Mouse (Mus musculus) ES-Bruce4 (cell line): ENCODE data around the gene Cnot2. TPM values are rescaled to one million over a fixed set of nuclear protein-coding genes. Genes with fewer than 3 reads are reported as not detected.
A peak's percentile ranks its signal among the peaks of the same experiment; 100 is the strongest.

Experiments
- H3K27ac ChIP-seq: 2 replicates; pipeline ENCODE4 v1.5.1; 2012; ENCODE audit warnings: low read length, inconsistent platforms; ENCODE audit not compliant: insufficient read depth
- H3K27me3 ChIP-seq: 2 replicates; pipeline ENCODE4 v1.6.1; 2012; ENCODE audit warnings: mild to moderate bottlenecking, low read length, inconsistent platforms; ENCODE audit not compliant: control insufficient read depth, poor library complexity, insufficient read depth, severe bottlenecking
- H3K36me3 ChIP-seq: 2 replicates; pipeline ENCODE4 v1.6.1; 2012; ENCODE audit warnings: inconsistent platforms, mild to moderate bottlenecking, low read length, moderate library complexity; ENCODE audit not compliant: control insufficient read depth, poor library complexity, insufficient read depth, severe bottlenecking
- H3K4me1 ChIP-seq: one replicate; pipeline ENCODE4 v1.8.1; 2011; ENCODE audit warnings: low read length; ENCODE audit not compliant: control insufficient read depth, insufficient read depth
- H3K4me3 ChIP-seq: 2 replicates; pipeline ENCODE4 v1.5.1; 2011; ENCODE audit warnings: low read depth, mild to moderate bottlenecking, low read length
- H3K9ac ChIP-seq: 2 replicates; pipeline ENCODE4 v1.6.1; 2012; ENCODE audit warnings: low read depth, mild to moderate bottlenecking, inconsistent platforms; ENCODE audit not compliant: poor library complexity, severe bottlenecking
- H3K9me3 ChIP-seq: replicated peaks from 2 replicates; pipeline ENCODE4 v1.6.1; 2012; ENCODE audit warnings: mild to moderate bottlenecking, low read length, inconsistent platforms; ENCODE audit not compliant: control insufficient read depth, poor library complexity, insufficient read depth, severe bottlenecking
- CTCF ChIP-seq: IDR thresholded peaks from one replicate; pipeline ENCODE4 v1.8.1; 2011; ENCODE audit warnings: low read depth, low read length
- EP300 ChIP-seq: IDR thresholded peaks from 2 replicates; pipeline ENCODE4 v1.6.1; 2011; ENCODE audit warnings: low read depth, low read length; ENCODE audit not compliant: insufficient read depth
- POLR2A ChIP-seq: IDR thresholded peaks from one replicate; pipeline ENCODE4 v1.8.1; 2011; ENCODE audit warnings: low read length; ENCODE audit not compliant: insufficient read depth
- polyA plus RNA-seq: library from polyadenylated mRNA; stranded (reverse); fragments of >200 nt; gene quantifications from 2 replicates; pipeline ENCODE4 v1.2.4, GENCODE M21; 2011; ENCODE audit warnings: low read depth; ENCODE audit not compliant: missing spikeins, insufficient read depth, insufficient read length

Gene Cnot2
- polyA plus RNA-seq, 1 experiment: 126 TPM

DNA sequence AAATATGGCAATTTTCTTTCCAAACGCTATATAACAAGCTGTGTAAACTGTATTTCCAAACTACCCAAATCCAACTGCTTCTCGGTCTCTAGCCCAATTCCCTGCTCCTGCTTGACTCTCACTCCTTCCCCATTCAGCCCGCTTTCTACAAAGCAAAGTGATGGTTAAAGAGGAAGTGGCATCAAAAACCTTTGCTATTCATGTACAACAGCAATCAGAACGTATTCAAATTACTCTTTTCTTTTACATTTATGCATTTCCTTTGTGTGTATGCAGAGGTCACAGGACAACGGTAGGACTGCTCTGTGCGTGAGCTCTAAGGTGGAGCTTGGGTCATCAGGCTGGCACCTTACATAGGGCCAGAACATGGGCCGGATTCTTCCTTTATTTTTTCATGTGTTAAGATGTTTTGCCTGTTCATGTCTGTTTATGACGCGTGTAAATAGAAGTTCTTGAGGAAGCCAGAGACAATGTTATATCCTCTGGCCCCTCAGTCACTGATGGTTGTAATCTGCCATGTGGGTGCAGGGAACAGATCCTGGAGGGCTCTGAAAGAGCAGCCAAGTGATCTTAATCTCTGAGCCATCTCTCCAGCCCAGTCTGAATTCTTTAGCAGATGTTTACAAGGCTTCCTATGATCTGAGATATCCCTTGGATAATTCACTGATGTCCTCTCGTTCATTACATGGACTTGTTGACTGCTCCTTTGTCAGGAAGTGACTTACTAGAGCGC is 68.6 kb downstream of the Cnot2 start:
- H3K9ac ChIP-seq: no peak overlapping the region
- H3K4me1 ChIP-seq: peaks cover 3% of the 10 kb centered on the region
- no peaks in the 10 kb centered on the region for H3K36me3 ChIP-seq
- H3K27me3 ChIP-seq: no peaks in the 10 kb centered on the region
- H3K9me3 ChIP-seq: no peaks in the 10 kb centered on the region
- no peak overlapping the region for H3K4me3 ChIP-seq
- peak overlapping the region; percentile 7; the same call in 1 of the 2 replicates for H3K27ac ChIP-seq
- no peak for TF ChIP-seq EP300
- TF ChIP-seq POLR2A: no peak
- TF ChIP-seq CTCF: no peak

DNA sequence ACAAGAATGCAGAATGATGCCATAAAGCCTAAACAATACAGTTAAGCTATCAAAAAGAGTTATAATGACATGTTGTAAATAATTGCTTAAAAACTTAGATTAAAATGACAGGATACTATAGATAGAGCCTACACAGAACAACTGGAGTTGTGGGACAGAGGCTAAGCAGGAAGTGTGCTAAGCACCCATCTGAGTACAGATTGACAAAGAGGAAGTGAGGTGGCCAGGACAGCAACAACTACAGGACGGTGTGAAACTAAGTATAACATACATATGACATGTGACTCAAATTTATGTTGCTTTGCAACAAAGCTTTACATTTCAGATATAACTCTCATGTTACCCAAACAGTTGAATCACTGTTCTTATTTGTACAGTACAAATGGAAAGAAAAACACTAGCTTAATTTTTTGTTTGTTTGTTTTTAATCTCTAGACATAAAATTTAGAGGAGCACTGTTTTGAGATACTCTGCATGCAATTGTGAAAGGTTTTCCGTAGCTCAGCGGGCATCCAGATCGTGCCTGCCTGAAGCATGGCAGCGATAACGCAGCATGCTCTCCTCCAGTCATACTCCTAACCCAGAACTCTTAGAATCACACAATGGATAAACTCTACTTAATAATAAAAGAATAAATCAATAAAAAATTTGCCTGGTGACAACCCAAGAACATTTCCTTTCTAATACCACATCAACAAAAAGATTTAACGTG is 75.9 kb downstream of the Cnot2 start:
- H3K4me1 ChIP-seq: no peaks in the 10 kb centered on the region
- no peak overlapping the region for H3K9ac ChIP-seq
- no peak overlapping the region for H3K27ac ChIP-seq
- H3K4me3 ChIP-seq: no peak overlapping the region
- no peaks in the 10 kb centered on the region for H3K27me3 ChIP-seq
- no peak for TF ChIP-seq EP300
- TF ChIP-seq POLR2A: no peak
- TF ChIP-seq CTCF: no peak
- H3K9me3 ChIP-seq: no peaks in the 10 kb centered on the region
- H3K36me3 ChIP-seq: no peaks in the 10 kb centered on the region

DNA sequence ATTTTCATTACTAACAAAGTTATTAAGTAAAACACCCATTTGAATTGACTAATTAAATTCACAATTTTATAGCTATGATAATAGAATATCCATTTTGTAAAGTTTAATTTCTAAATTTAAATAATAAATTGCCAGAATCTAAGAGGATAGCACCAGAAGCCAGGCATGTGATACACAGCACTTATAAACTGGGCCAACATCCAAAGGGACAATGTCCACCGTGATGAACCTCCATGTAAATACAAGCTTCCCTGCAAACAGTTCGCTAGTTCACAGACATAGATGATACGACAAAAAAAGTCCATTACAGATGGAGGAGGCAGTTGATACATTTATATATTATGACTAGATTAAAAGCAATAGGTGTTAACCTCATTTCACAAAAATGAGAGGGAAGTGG is 88.5 kb downstream of the Cnot2 start:
- Histone ChIP-seq H3K9me3 (no peaks in the 10 kb centered on the region), H3K27ac (no peak overlapping the region), H3K4me3 (no peak overlapping the region), H3K4me1 (no peaks in the 10 kb centered on the region), H3K36me3 (peaks cover 17% of the 10 kb centered on the region), H3K27me3 (no peaks in the 10 kb centered on the region), H3K9ac (no peak overlapping the region)
- TF ChIP-seq EP300: no peak
- TF ChIP-seq CTCF: no peak
- TF ChIP-seq POLR2A: no peak

DNA sequence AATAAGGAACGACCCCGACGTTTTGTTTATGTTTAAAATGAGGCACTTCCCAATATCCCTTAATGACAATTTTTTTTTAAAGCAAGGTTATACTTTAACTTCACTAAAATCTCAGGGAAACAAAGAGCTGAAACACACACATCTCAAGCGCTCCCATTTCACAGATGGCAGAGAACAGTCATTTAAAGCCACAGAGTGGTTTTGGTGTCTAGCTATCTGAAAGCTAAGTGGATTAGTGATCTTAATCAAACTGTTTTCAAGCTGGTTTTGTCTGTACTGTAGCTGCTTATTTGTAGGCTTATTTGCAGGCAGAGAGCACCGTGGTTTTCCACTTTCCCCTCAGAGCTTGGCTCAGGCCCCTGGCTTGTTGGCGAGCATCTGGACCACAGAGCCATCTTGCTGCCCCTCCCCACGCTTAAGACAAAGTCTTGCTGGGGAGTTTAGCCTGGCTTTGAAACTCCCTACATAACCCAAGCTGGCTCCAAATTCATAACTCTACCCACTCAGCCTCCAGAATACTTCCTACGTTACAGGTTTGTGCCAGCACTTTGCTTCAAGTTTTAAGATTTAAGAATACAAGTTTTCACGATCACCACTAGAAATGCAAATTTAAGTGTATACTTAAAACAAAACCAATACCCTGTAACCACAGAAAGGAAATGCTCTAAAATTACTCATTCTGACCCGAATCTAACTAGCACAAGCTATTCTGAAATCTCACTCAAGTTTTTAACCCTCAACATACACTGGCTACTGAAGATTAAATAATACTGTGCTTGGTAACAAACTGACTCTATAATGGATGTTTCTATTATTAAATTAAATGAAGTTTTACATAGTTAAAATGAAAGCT is 94.2 kb downstream of the Cnot2 start:
- Histone ChIP-seq H3K9ac (no peak overlapping the region), H3K27ac (no peak overlapping the region), H3K4me3 (no peak overlapping the region), H3K9me3 (no peaks in the 10 kb centered on the region), H3K36me3 (peaks cover 22% of the 10 kb centered on the region), H3K27me3 (no peaks in the 10 kb centered on the region), H3K4me1 (no peaks in the 10 kb centered on the region)
- no peak for TF ChIP-seq EP300
- TF ChIP-seq CTCF: no peak

DNA sequence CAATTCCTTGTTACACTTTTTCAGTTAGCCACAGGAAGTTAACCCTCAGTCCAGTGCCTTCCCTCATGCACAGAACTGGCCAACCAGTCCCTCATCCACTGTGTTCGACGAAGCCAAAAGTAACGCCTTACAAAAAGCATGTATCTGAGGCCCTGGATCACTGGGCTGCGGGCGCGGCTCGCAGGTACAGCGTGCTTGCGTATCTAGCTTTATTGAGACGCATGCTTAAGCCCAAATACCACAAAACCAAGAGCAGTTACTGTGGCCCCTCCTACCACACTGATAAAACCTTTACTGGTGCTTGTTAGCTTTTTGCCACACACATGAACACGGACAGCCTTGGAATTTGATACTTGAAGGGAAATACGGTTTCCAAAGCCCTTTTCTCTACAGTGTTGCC is 99.4 kb downstream of the Cnot2 start:
- H3K9me3 ChIP-seq: peaks cover 2% of the 10 kb centered on the region; the same call in 1 of the 2 replicates
- no peak overlapping the region for H3K9ac ChIP-seq
- H3K36me3 ChIP-seq: peaks cover 19% of the 10 kb centered on the region
- no peak overlapping the region for H3K27ac ChIP-seq
- no peaks in the 10 kb centered on the region for H3K27me3 ChIP-seq
- H3K4me1 ChIP-seq: no peaks in the 10 kb centered on the region
- TF ChIP-seq CTCF: no peak
- TF ChIP-seq EP300: no peak
- no peak for TF ChIP-seq POLR2A
- no peak overlapping the region for H3K4me3 ChIP-seq

DNA sequence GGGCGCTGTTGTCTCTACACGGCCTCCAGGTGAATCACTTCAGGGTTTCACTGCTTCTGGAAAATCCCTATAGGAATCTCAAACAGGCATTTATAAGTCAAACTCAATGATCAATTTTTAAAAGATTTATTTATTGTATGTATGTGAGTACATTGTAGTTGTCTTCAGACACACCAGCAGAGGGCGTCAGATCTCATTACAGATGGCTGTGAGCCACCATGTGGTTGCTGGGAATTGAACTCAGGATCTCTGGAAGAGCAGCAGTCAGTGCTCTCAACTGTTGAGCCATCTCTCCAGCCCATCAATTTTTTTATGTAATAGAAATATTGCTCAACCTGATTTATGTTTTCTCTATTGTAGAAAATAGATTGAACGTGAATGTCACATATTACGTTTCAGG is 100.3 kb downstream of the Cnot2 start:
- no peaks in the 10 kb centered on the region for H3K4me1 ChIP-seq
- peaks cover 7% of the 10 kb centered on the region; the same call in 1 of the 2 replicates for H3K9me3 ChIP-seq
- H3K9ac ChIP-seq: no peak overlapping the region
- TF ChIP-seq POLR2A (no peak), EP300 (no peak), CTCF (no peak)
- H3K4me3 ChIP-seq: no peak overlapping the region
- H3K27ac ChIP-seq: no peak overlapping the region
- H3K36me3 ChIP-seq: peaks cover 13% of the 10 kb centered on the region
- no peaks in the 10 kb centered on the region for H3K27me3 ChIP-seq
